Mouse (Mus musculus): ENCODE measurements around the gene Tmem132d.

Tmem132d gene

GRCm38 (mm10) chr5:128432916-128433315, at the start of gene Tmem132d:
Tmem132d (minus strand) TSS chr5:128433077.
- no peak for DNase-seq (ENCODE audit: low spot score)

- no peak for DNase-seq (ENCODE audit: low spot score)
Observed at GRCm38 (mm10) chr5:128480816-128481215, 47.9 kb upstream of the Tmem132d start.

- no peak for DNase-seq (ENCODE audit: low spot score)
Observed at GRCm38 (mm10) chr5:128475372-128475771, 42.5 kb upstream of the Tmem132d start.

- no peak for DNase-seq (ENCODE audit: low spot score)
Observed at GRCm38 (mm10) chr5:128469812-128470211, 36.9 kb upstream of the Tmem132d start.

- no peak for DNase-seq (ENCODE audit: low spot score)
Observed at GRCm38 (mm10) chr5:128464514-128464913, 31.6 kb upstream of the Tmem132d start.

- DNase-seq (ENCODE audit: low spot score), result no peak
Observed at GRCm38 (mm10) chr5:128460605-128461004, 27.7 kb upstream of the Tmem132d start.

GRCm38 (mm10) chr5:128455732-128456131, 22.9 kb upstream of the Tmem132d start:
- DNase-seq (ENCODE audit: low spot score), result no peak

- no peak for DNase-seq (ENCODE audit: low spot score)
Observed at GRCm38 (mm10) chr5:128452196-128452595, 19.3 kb upstream of the Tmem132d start.

- DNase-seq (ENCODE audit: low spot score), result no peak
Observed at GRCm38 (mm10) chr5:128450808-128451207, 17.9 kb upstream of the Tmem132d start.

GRCm38 (mm10) chr5:128444876-128445275, 12.0 kb upstream of the Tmem132d start:
- no peak for DNase-seq (ENCODE audit: low spot score)

- no peak for DNase-seq (ENCODE audit: low spot score)
Observed at GRCm38 (mm10) chr5:128443848-128444247, 11.0 kb upstream of the Tmem132d start.

GRCm38 (mm10) chr5:128441121-128441520, 8.2 kb upstream of the Tmem132d start:
- no peak for DNase-seq (ENCODE audit: low spot score)

GRCm38 (mm10) chr5:128439828-128440227, 7.0 kb upstream of the Tmem132d start:
- peak; percentile 40 for DNase-seq (ENCODE audit: low spot score)

GRCm38 (mm10) chr5:128438078-128438477, 5.2 kb upstream of the Tmem132d start:
- no peak for DNase-seq (ENCODE audit: low spot score)

- DNase-seq (ENCODE audit: low spot score), result no peak
Observed at GRCm38 (mm10) chr5:128436909-128437308, 4.0 kb upstream of the Tmem132d start.

GRCm38 (mm10) chr5:128435683-128436082, 2.8 kb upstream of the Tmem132d start:
- DNase-seq (ENCODE audit: low spot score), result no peak

GRCm38 (mm10) chr5:128433786-128434185, 909 bp upstream of the Tmem132d start:
- no peak for DNase-seq (ENCODE audit: low spot score)

- DNase-seq (ENCODE audit: low spot score), result no peak
Observed at GRCm38 (mm10) chr5:128432422-128432821, 455 bp downstream of the Tmem132d start.

GRCm38 (mm10) chr5:128424636-128425035, 8.2 kb downstream of the Tmem132d start:
- no peak for DNase-seq (ENCODE audit: low spot score)

- DNase-seq (ENCODE audit: low spot score), result no peak
Observed at GRCm38 (mm10) chr5:128424213-128424612, 8.7 kb downstream of the Tmem132d start.

- no peak for DNase-seq (ENCODE audit: low spot score)
Observed at GRCm38 (mm10) chr5:128422090-128422489, 10.8 kb downstream of the Tmem132d start.

- DNase-seq (ENCODE audit: low spot score), result no peak
Observed at GRCm38 (mm10) chr5:128418149-128418710, 14.6 kb downstream of the Tmem132d start.

- DNase-seq (ENCODE audit: low spot score), result no peak
Observed at GRCm38 (mm10) chr5:128414056-128414455, 18.8 kb downstream of the Tmem132d start.

GRCm38 (mm10) chr5:128412306-128412705, 20.6 kb downstream of the Tmem132d start:
- DNase-seq (ENCODE audit: low spot score), result no peak
